Mouse (Mus musculus) frontal cortex, postnatal 10 days (tissue): ENCODE data around the gene Gm49383.
"Not testable (repeated sequence)": the region's sequence is repeated elsewhere in the genome, so short reads cannot be mapped to it uniquely, and the experiment has no call there.

ENCODE experiments used
- DNase-seq, 2 experiments: peaks; one replicate each; pipeline ENCODE4 v3.0.0; 2022; ENCODE audit warnings: low spot score in 2 of 2, mixed read lengths in 1 of 2

Gene Gm49383

GRCm38 (mm10) chr12:69166861-69167581, 29.9 kb downstream of the Gm49383 start:
- DNase-seq = not testable (repeated sequence)

GRCm38 (mm10) chr12:69164904-69165303, 32.0 kb downstream of the Gm49383 start:
- DNase-seq = no peak

DNA sequence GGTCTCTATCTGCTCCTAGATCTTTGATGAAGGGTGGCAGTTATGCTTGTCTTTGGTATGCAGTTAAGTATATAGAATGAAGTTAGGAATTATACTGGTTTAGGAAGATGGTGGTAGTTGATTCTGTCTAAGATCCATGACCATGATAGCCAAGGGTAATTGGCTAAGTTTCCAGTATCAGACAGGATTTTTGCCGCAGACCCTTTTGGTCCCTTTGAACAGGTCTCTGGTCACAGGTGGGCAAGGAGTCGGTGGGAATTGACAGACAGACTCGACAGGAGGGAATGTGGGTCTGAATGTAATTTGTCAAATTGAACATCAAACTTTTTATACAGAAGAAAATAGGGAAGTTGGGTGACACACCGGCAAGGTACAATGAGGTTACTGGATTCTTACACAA, 33.3 kb downstream of the Gm49383 start:
- not testable (repeated sequence) for DNase-seq

DNA sequence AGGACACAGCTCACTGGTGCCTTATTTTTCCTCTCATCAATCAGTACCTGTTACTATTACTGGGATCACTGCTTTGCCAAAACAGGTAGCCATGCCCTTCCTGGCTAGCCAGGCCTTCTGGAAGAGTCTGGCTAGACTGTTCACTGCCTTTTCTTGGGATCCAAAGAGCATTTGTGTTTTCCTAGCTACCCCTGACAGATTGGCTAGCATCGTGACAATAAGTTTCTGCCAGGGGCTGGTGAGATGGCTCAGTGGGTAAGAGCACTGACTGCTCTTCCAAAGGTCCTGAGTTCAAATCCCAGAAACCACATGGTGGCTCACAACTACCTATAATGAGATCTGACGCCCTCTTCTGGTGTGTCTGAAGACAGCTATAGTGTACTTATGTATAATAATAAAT, 36.2 kb downstream of the Gm49383 start:
- DNase-seq = not testable (repeated sequence)

- no peak for DNase-seq
These were observed 37.3 kb downstream of the Gm49383 start for GRCm38 (mm10) chr12:69159578-69159940.

DNA sequence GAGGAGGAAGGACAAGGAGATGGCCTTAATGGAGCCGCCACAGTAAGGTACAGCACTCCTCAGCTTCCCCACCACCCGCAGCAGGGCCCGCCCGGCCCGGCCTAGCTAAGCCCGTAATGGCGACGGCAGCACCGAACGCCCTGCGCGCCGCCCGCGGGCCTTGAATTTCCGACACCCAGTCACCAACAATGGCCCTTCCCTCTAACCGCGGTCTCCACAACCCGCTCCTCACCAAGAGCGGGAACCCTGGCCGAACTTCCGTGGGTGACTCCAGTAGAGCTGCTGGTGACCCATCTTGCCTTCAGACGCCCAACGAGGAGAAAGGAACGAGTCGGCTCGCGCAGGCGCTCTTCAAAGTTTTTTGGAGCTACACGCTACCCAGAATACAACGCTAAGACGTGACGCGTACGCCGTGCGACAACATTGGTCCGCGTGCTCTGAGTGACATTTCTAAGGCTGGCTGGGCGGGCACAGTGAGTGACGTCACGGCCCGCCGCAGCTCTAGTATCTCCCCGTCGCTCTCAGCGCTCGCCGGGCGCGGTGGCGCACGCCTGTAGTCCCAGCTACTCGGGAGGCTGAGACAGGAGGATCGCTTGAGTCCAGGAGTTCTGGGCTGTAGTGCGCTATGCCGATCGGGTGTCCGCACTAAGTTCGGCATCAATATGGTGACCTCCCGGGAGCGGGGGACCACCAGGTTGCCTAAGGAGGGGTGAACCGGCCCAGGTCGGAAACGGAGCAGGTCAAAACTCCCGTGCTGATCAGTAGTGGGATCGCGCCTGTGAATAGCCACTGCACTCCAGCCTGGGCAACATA, 37.9 kb downstream of the Gm49383 start, which contains the start of gene Rps29:
Rps29 (minus strand) TSS at position 422 of the 813 bp plus-strand sequence.
- DNase-seq = peak; percentile 97 to 98

DNA sequence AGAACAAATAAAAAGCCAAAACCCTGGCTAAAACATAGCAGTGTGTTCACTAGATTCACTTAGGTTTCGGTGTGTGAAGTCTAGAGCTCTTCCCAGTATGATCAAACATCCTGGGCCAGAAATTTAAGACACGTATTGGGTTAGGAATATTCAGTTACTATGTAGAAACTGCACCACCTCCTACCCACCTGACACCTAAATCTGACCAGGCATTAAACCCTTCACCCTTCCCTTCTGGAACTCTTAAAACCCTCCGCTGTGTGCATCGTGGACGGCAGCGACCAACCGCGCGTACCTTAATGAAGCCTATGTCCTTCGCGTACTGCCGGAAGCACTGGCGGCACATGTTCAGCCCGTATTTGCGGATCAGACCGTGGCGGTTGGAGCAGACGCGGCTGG, 38.5 kb downstream of the Gm49383 start:
- no peak for DNase-seq

DNA sequence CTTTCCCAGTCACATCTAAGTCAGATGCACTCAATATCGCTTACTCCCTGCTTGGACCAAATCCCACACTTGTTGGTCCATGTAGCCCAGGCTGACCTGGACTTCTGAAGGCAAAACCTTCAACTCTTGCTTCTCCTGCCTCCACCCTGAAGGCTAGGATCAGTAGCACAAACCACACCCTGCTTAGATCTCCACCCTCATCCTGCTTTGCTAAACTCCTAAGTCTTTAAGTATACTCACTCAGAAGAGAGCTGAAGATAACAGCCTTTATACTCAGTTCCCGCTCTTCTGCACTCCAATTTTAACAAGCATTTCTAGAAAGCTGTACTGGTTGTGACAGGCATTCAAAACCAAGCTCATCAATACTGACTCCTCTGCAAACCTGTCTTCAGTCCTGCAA, 39.8 kb downstream of the Gm49383 start:
- no peak for DNase-seq

DNA sequence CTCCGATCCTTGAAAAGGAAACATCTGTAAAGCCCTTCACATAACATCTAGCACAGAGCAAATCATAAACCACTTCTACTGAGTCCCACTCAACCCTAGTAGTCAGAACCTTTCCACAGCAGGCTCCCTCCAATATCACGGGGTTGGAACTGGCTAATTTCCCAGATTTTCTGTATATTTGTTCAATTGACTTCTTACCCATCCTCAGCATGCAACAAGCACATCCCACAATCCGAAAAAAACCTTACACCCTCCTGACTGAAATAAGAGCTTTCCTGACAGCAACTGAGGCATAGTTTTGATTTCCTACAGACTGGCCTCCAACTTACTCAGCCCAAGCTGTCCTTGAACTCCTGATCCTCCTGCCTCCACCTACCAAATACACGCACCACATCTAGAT, 40.5 kb downstream of the Gm49383 start:
- DNase-seq = no peak

DNA sequence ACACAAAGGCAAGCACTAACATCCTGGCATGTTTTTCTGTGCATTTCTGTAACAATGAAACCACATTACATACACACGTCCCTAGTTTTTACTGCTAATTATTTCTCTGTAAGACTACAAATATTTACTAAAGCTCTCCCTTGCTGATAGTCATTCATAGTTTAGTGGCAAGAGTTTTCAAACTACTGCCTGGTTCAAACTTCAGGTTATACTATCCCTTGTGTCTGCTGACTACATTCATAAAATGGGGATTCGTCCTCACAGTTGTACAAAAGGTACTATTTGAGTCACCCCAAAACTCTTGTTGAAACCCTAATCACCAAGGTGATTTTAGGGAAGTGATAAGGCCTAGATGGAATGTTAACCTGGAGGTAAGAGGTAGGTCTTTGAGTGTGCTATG, 41.0 kb downstream of the Gm49383 start:
- no peak for DNase-seq

DNA sequence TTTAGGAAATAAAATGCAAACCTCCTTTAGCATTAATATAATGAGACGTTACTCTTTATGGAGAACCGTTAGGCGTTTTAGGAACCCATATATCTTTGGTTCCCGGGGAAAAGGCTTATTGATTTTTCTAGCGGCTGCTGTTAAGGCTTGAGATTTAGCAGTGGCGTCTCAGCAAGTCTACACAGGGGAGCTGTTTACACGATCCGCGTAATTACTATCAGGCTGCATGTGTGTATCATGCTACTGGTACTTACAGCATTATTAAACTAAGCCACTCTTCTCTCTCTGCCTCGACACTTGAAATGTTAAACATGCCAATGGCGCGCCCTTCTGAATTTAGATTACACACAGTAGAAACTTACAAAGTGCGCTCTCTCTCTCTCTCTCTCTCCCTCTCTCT, 46.9 kb downstream of the Gm49383 start:
- DNase-seq = no peak

- no peak for DNase-seq
These were observed 49.7 kb downstream of the Gm49383 start for GRCm38 (mm10) chr12:69147166-69147735.

GRCm38 (mm10) chr12:69143460-69143859, 53.4 kb downstream of the Gm49383 start:
- no peak for DNase-seq

DNA sequence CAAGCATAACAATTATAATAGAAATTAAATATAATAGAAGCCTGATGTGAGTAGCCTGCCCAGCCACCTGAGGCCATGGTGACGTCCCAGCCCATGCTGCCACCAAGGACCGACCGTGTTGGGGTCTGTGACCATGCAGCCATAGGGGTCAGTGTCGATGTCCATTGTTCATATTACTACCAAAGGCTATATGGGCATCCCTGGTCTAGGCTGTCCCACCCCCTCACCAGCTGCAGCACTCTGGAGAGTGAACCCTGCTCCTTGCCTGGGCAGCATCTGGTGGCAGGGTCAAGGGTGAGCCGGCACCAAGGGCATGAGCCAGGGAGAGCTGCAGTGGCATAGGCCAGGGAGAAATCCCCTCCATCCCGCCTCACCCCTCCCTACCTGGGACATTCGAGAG, 57.1 kb downstream of the Gm49383 start:
- DNase-seq = no peak

DNA sequence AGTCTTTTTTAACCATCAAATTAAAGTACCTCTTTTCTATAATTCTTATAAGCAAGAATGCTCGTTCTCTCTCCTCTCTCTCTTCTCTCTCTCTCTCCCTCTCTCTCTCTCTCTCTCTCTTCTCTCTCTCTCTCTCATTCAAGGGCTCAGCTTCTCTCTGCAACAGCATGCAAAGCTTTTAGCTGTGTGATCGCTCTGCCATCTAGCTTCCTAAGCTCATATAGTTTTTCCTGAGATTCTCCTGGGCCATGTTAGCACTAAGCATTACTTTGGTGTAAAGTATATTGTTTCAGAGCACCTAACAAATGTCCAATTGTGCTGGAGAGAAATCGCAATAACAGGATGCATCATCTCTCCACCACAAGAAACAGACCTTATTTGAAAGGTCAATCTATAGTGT, 57.7 kb downstream of the Gm49383 start:
- DNase-seq = no peak
